Mouse (Mus musculus): ENCODE results near the gene Lhfp. TPM values are rescaled to one million over a fixed set of nuclear protein-coding genes. Genes with fewer than 3 reads are reported as not detected.

The Lhfp gene
- polyA plus RNA-seq, 1 experiment from 2014 or later: 64.1 TPM

GRCm38 (mm10) chr3:53138785-53139184, 97.5 kb downstream of the Lhfp start:
- H3K4me3 ChIP-seq (ENCODE audit: low read length): no peak overlapping the region
- WGBS: 98% methylated on average over 2 of the region's 2 CpGs

GRCm38 (mm10) chr3:53139205-53139604, 97.9 kb downstream of the Lhfp start:
- H3K27me3 ChIP-seq (replicated peaks; ENCODE audit: control insufficient read depth, insufficient read depth, low read length): no peaks in the 10 kb centered on the region
- H3K4me1 ChIP-seq (ENCODE audit: control insufficient read depth, insufficient read depth, low read depth, low read length): no peaks in the 10 kb centered on the region; the same call in none of the 2 replicates
- no peak overlapping the region for H3K4me3 ChIP-seq (ENCODE audit: low read length)
- no peaks in the 10 kb centered on the region for H3K36me3 ChIP-seq (ENCODE audit: control insufficient read depth, insufficient read depth, low read length)
- H3K27ac ChIP-seq (ENCODE audit: low read depth, low read length): no peak overlapping the region
- H3K9me3 ChIP-seq (ENCODE audit: control insufficient read depth, low read length): no peaks in the 10 kb centered on the region
- H3K4me2 ChIP-seq (ENCODE audit: low read length): no peak overlapping the region
- no peak overlapping the region for H3K9ac ChIP-seq (ENCODE audit: low read depth, low read length)
- no peak for ATAC-seq

More at GRCm38 (mm10) chr3:53138785-53139184, 97.5 kb downstream of the Lhfp start:
- Histone ChIP-seq H3K9me3 (ENCODE audit: control insufficient read depth, low read length) (no peaks in the 10 kb centered on the region), H3K36me3 (ENCODE audit: control insufficient read depth, insufficient read depth, low read length) (no peaks in the 10 kb centered on the region), H3K27ac (ENCODE audit: low read depth, low read length) (no peak overlapping the region), H3K27me3 (replicated peaks; ENCODE audit: control insufficient read depth, insufficient read depth, low read length) (no peaks in the 10 kb centered on the region), H3K4me1 (ENCODE audit: control insufficient read depth, insufficient read depth, low read depth, low read length) (no peaks in the 10 kb centered on the region; the same call in none of the 2 replicates), H3K4me2 (ENCODE audit: low read length) (no peak overlapping the region), H3K9ac (ENCODE audit: low read depth, low read length) (no peak overlapping the region)
- no peak for ATAC-seq

- ATAC-seq: no peak
- 74% methylated on average over 5 of the region's 5 CpGs for WGBS
- H3K27ac ChIP-seq (ENCODE audit: low read depth, low read length): no peak overlapping the region
These were observed 98.3 kb downstream of the Lhfp start for GRCm38 (mm10) chr3:53139642-53140041.

GRCm38 (mm10) chr3:53142528-53142927, 101.2 kb downstream of the Lhfp start:
- no peak for ATAC-seq
- Histone ChIP-seq H3K27ac (ENCODE audit: low read depth, low read length) (no peak overlapping the region), H3K4me1 (ENCODE audit: control insufficient read depth, insufficient read depth, low read depth, low read length) (no peaks in the 10 kb centered on the region; the same call in none of the 2 replicates), H3K36me3 (ENCODE audit: control insufficient read depth, insufficient read depth, low read length) (no peaks in the 10 kb centered on the region), H3K4me2 (ENCODE audit: low read length) (no peak overlapping the region), H3K9me3 (ENCODE audit: control insufficient read depth, low read length) (no peaks in the 10 kb centered on the region), H3K27me3 (replicated peaks; ENCODE audit: control insufficient read depth, insufficient read depth, low read length) (no peaks in the 10 kb centered on the region), H3K4me3 (ENCODE audit: low read length) (no peak overlapping the region), H3K9ac (ENCODE audit: low read depth, low read length) (no peak overlapping the region)
- 60% methylated on average over 9 of the region's 9 CpGs for WGBS

More at GRCm38 (mm10) chr3:53139642-53140041, 98.3 kb downstream of the Lhfp start:
- no peaks in the 10 kb centered on the region for H3K36me3 ChIP-seq (ENCODE audit: control insufficient read depth, insufficient read depth, low read length)
- no peaks in the 10 kb centered on the region for H3K9me3 ChIP-seq (ENCODE audit: control insufficient read depth, low read length)
- no peaks in the 10 kb centered on the region; the same call in none of the 2 replicates for H3K4me1 ChIP-seq (ENCODE audit: control insufficient read depth, insufficient read depth, low read depth, low read length)
- no peaks in the 10 kb centered on the region for H3K27me3 ChIP-seq (replicated peaks; ENCODE audit: control insufficient read depth, insufficient read depth, low read length)
- H3K4me2 ChIP-seq (ENCODE audit: low read length): no peak overlapping the region
- H3K4me3 ChIP-seq (ENCODE audit: low read length): no peak overlapping the region
- H3K9ac ChIP-seq (ENCODE audit: low read depth, low read length): no peak overlapping the region

- no peaks in the 10 kb centered on the region for H3K36me3 ChIP-seq (ENCODE audit: control insufficient read depth, insufficient read depth, low read length)
- H3K4me2 ChIP-seq (ENCODE audit: low read length): no peak overlapping the region
- no peak overlapping the region for H3K4me3 ChIP-seq (ENCODE audit: low read length)
- no peaks in the 10 kb centered on the region for H3K9me3 ChIP-seq (ENCODE audit: control insufficient read depth, low read length)
- ATAC-seq: no peak
- no peaks in the 10 kb centered on the region; the same call in none of the 2 replicates for H3K4me1 ChIP-seq (ENCODE audit: control insufficient read depth, insufficient read depth, low read depth, low read length)
- H3K27ac ChIP-seq (ENCODE audit: low read depth, low read length): no peak overlapping the region
- no peak overlapping the region for H3K9ac ChIP-seq (ENCODE audit: low read depth, low read length)
- 55% methylated on average over 2 of the region's 2 CpGs for WGBS
- no peaks in the 10 kb centered on the region for H3K27me3 ChIP-seq (replicated peaks; ENCODE audit: control insufficient read depth, insufficient read depth, low read length)
These were observed 104.2 kb downstream of the Lhfp start for GRCm38 (mm10) chr3:53145526-53145925.

- ATAC-seq: no peak
- Histone ChIP-seq H3K4me2 (ENCODE audit: low read length) (no peak overlapping the region), H3K27ac (ENCODE audit: low read depth, low read length) (no peak overlapping the region), H3K27me3 (replicated peaks; ENCODE audit: control insufficient read depth, insufficient read depth, low read length) (no peaks in the 10 kb centered on the region), H3K9ac (ENCODE audit: low read depth, low read length) (no peak overlapping the region), H3K9me3 (ENCODE audit: control insufficient read depth, low read length) (no peaks in the 10 kb centered on the region), H3K36me3 (ENCODE audit: control insufficient read depth, insufficient read depth, low read length) (no peaks in the 10 kb centered on the region), H3K4me1 (ENCODE audit: control insufficient read depth, insufficient read depth, low read depth, low read length) (no peaks in the 10 kb centered on the region; the same call in none of the 2 replicates), H3K4me3 (ENCODE audit: low read length) (no peak overlapping the region)
- WGBS: 74% methylated on average over 5 of the region's 5 CpGs
These were observed 104.6 kb downstream of the Lhfp start for GRCm38 (mm10) chr3:53145946-53146345.

GRCm38 (mm10) chr3:53147001-53147400, 105.7 kb downstream of the Lhfp start:
- Histone ChIP-seq H3K4me1 (ENCODE audit: control insufficient read depth, insufficient read depth, low read depth, low read length) (no peaks in the 10 kb centered on the region; the same call in none of the 2 replicates), H3K9ac (ENCODE audit: low read depth, low read length) (no peak overlapping the region), H3K36me3 (ENCODE audit: control insufficient read depth, insufficient read depth, low read length) (no peaks in the 10 kb centered on the region), H3K27ac (ENCODE audit: low read depth, low read length) (no peak overlapping the region), H3K4me2 (ENCODE audit: low read length) (no peak overlapping the region), H3K9me3 (ENCODE audit: control insufficient read depth, low read length) (no peaks in the 10 kb centered on the region), H3K4me3 (ENCODE audit: low read length) (no peak overlapping the region), H3K27me3 (replicated peaks; ENCODE audit: control insufficient read depth, insufficient read depth, low read length) (no peaks in the 10 kb centered on the region)
- no peak for ATAC-seq
- WGBS: 97% methylated on average over 5 of the region's 5 CpGs

GRCm38 (mm10) chr3:53148751-53149150, 107.4 kb downstream of the Lhfp start:
- WGBS: 82% methylated on average over 3 of the region's 3 CpGs
- ATAC-seq: no peak
- H3K9ac ChIP-seq (ENCODE audit: low read depth, low read length): no peak overlapping the region
- H3K36me3 ChIP-seq (ENCODE audit: control insufficient read depth, insufficient read depth, low read length): no peaks in the 10 kb centered on the region
- peaks cover 6% of the 10 kb centered on the region; the same call in 1 of the 2 replicates for H3K9me3 ChIP-seq (ENCODE audit: control insufficient read depth, low read length)
- H3K4me2 ChIP-seq (ENCODE audit: low read length): no peak overlapping the region
- no peak overlapping the region for H3K27ac ChIP-seq (ENCODE audit: low read depth, low read length)
- H3K4me1 ChIP-seq (ENCODE audit: control insufficient read depth, insufficient read depth, low read depth, low read length): no peaks in the 10 kb centered on the region
- H3K4me3 ChIP-seq (ENCODE audit: low read length): no peak overlapping the region
- no peaks in the 10 kb centered on the region for H3K27me3 ChIP-seq (replicated peaks; ENCODE audit: control insufficient read depth, insufficient read depth, low read length)

GRCm38 (mm10) chr3:53149625-53150320, 108.4 kb downstream of the Lhfp start:
- no peak overlapping the region for H3K4me3 ChIP-seq (ENCODE audit: low read length)
- ATAC-seq: peak; percentile 52; the same call in 1 of the 2 replicates
- no peaks in the 10 kb centered on the region for H3K36me3 ChIP-seq (ENCODE audit: control insufficient read depth, insufficient read depth, low read length)
- H3K27ac ChIP-seq (ENCODE audit: low read depth, low read length): no peak overlapping the region
- H3K27me3 ChIP-seq (replicated peaks; ENCODE audit: control insufficient read depth, insufficient read depth, low read length): no peaks in the 10 kb centered on the region
- no peak overlapping the region for H3K4me2 ChIP-seq (ENCODE audit: low read length)
- peaks cover 6% of the 10 kb centered on the region; the same call in 1 of the 2 replicates for H3K9me3 ChIP-seq (ENCODE audit: control insufficient read depth, low read length)
- H3K9ac ChIP-seq (ENCODE audit: low read depth, low read length): no peak overlapping the region
- WGBS: 92% methylated on average over 7 of the region's 7 CpGs
- H3K4me1 ChIP-seq (ENCODE audit: control insufficient read depth, insufficient read depth, low read depth, low read length): no peaks in the 10 kb centered on the region
